In the genomic region with DNA sequence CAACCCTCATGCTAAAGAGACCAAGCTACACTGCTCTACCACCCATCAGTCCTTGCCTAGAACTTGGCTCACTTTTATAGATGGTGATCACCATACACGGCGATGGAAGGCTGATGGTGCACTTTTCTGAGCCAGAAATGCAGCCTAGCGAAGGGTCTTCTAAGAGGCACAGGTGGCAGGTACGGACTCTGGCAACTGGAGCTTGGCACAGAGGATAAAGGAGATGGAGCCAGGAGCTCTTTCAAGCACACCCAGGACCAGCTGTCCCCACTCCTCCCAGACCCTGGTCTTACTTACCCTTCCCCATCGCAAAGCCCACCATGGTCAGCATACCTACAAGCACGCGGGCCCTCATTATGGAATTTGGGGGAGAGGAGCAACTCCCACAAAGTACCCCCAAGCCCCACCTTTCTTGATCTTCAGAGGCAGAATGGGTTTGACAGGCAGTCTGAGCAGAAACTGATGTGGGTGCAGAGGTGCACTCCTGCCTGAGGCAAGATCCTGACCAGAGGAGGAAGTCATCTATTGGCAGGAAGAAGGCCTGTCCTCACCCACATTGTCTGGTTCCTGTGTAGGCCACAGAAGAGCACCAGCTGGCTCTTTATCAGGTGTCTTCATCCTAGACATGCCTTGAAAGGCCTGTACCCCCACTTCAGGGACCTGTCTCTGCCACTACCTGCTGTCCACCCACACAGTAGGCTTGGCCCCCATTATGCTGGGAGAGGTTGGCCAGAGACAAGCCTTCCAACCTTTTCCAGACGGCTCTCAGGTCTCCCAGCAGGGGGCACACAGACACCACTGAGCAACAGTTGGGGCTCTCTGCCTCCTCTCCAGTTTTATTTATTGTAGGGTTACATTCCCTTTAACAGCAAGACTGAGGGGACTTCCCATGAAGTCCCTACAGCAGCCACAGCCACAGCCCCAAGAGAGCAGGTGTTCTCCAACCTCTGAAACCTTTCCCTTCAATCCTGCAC, we compare ENCODE assay signal across 8 mouse cellular contexts. TPM values are rescaled to one million over a fixed set of nuclear protein-coding genes. Genes with fewer than 3 reads are reported as not detected.
DNase-seq lines count a peak whose midpoint lies in the region; ATAC-seq lines count a peak whose summit lies in the region.

A gene (minus strand): TSS at position 383 of the 974 bp plus-strand sequence.

- H3K9ac ChIP-seq in heart, embryonic 15.5 days = no peak within 1 kb of the TSS
- H3K9ac ChIP-seq in kidney, embryonic 15.5 days = no peak within 1 kb of the TSS

- H3K4me3 ChIP-seq in heart, embryonic 15.5 days = no peak within 1 kb of the TSS
- H3K4me3 ChIP-seq in megakaryocyte, embryonic 14.5 days (replicated peaks) = peak within 1 kb of the TSS; percentile 11
- no peak within 1 kb of the TSS for H3K4me3 ChIP-seq in kidney, embryonic 15.5 days (replicated peaks)

- no peak for ATAC-seq in heart, embryonic 15.5 days (replicated peaks; ENCODE audit: insufficient number of reproducible peaks, insufficient read depth, low FRiP score, low read depth)
- ATAC-seq in kidney, embryonic 15.5 days (replicated peaks; ENCODE audit: low FRiP score) = no peak

- no peaks in the 10 kb centered on the region for H3K27me3 ChIP-seq in heart, embryonic 15.5 days
- peaks cover 26% of the 10 kb centered on the region for H3K27me3 ChIP-seq in megakaryocyte, embryonic 14.5 days (replicated peaks)
- no peaks in the 10 kb centered on the region for H3K27me3 ChIP-seq in kidney, embryonic 15.5 days

- 0 out of 2 replicates have a peak within 1 kb of the TSS, but pooled peaks have one; percentile 2 for H3K27ac ChIP-seq in heart, embryonic 15.5 days
- H3K27ac ChIP-seq in kidney, embryonic 15.5 days = no peak within 1 kb of the TSS

- no peaks in the 10 kb centered on the region for H3K9me3 ChIP-seq in heart, embryonic 15.5 days (replicated peaks)
- H3K9me3 ChIP-seq in megakaryocyte, embryonic 14.5 days = no peaks in the 10 kb centered on the region
- H3K9me3 ChIP-seq in kidney, embryonic 15.5 days (replicated peaks) = no peaks in the 10 kb centered on the region

- intact Hi-C loops in heart, postnatal 14 days (cut with DNase I) = no loop called here

- no peak within 1 kb of the TSS for H3K4me2 ChIP-seq in heart, embryonic 15.5 days
- no peak within 1 kb of the TSS for H3K4me2 ChIP-seq in kidney, embryonic 15.5 days

- no peak for DNase-seq in heart, postnatal 14 days
- DNase-seq in CD4-positive helper T cell, adult 2 months (ENCODE audit: low read depth, low spot score) = peak; percentile 59
- peak; percentile 32 for DNase-seq in brain, adult 2 months (ENCODE audit: low read depth, low spot score)
- no peak for DNase-seq in right cerebral cortex, postnatal 14 days
- no peak for DNase-seq in right cerebral cortex, postnatal 10 days (ENCODE audit: low spot score in 2 of 2)

- H3K4me1 ChIP-seq in heart, embryonic 15.5 days (replicated peaks) = peaks cover 9% of the 10 kb centered on the region
- H3K4me1 ChIP-seq in megakaryocyte, embryonic 14.5 days = peaks cover 72% of the 10 kb centered on the region
- peaks cover 9% of the 10 kb centered on the region for H3K4me1 ChIP-seq in kidney, embryonic 15.5 days

- 83% methylated on average over 8 of the region's 8 CpGs for WGBS in heart, embryonic 15.5 days
- WGBS in kidney, embryonic 15.5 days = 82% methylated on average over 8 of the region's 8 CpGs

- peaks cover 28% of the 10 kb centered on the region for H3K36me3 ChIP-seq in heart, embryonic 15.5 days
- peaks cover 59% of the 10 kb centered on the region for H3K36me3 ChIP-seq in megakaryocyte, embryonic 14.5 days (replicated peaks; ENCODE audit: low read length)
- H3K36me3 ChIP-seq in kidney, embryonic 15.5 days = peaks cover 57% of the 10 kb centered on the region

RNA-seq across cellular contexts. Expression of the gene that starts here (rescaled TPM):
- 0.31 and 0.66 TPM in 2 replicates for polyA plus RNA-seq in heart, embryonic 15.5 days (2015; fragmentation: Nextera tagmentation; extraction: Ambion mirVana)
- under 1 TPM in 1 of 2 experiments, not detected in 1; 0.41 TPM for total RNA-seq in heart, postnatal 14 days (2021)
- 0.23 TPM in 1 of 2 replicates, not detected in the other for polyA plus RNA-seq in megakaryocyte, embryonic 14.5 days (2012; ENCODE audit: insufficient read depth, low replicate concordance)
- polyA plus RNA-seq in kidney, embryonic 15.5 days (2015; fragmentation: Nextera tagmentation; extraction: Ambion mirVana) = 0.99 and 1.9 TPM in 2 replicates

Comparison
In these comparisons a context has a peak if more than half of its experiments do, and no peak if none do; other contexts are left out.
1. DNase-seq: peak in CD4-positive helper T cell, adult 2 months (single experiment) and brain, adult 2 months (single experiment); none in heart, postnatal 14 days (0 of 2), right cerebral cortex, postnatal 14 days (single experiment) and right cerebral cortex, postnatal 10 days (0 of 2).